Mouse (Mus musculus) lung, postnatal 0 days (tissue): Measurements from ENCODE around the gene Gap43.

ENCODE experiments used
- CTCF ChIP-seq: IDR thresholded peaks from 2 replicates; pipeline ENCODE4 v1.5.1; 2016; ENCODE audit warnings: antibody characterized with exemption, mild to moderate bottlenecking
- EP300 ChIP-seq: IDR thresholded peaks from 2 replicates; pipeline ENCODE4 v1.6.1; 2016; ENCODE audit warnings: antibody characterized with exemption, mild to moderate bottlenecking, control low read depth

- no peak for TF ChIP-seq CTCF
- no peak for TF ChIP-seq EP300
Observed at GRCm38 (mm10) chr16:42277268-42277667, 63.2 kb downstream of the Gap43 start.
